Mouse (Mus musculus): Measurements from ENCODE around the gene Ift140. TPM values are rescaled to one million over a fixed set of nuclear protein-coding genes. Genes with fewer than 3 reads are reported as not detected.

Ift140 gene
- polyA plus RNA-seq, 1 experiment from 2014 or later = 12.9 TPM

- Histone ChIP-seq H3K4me1 (ENCODE audit: control insufficient read depth, insufficient read depth, low read length) (no peaks in the 10 kb centered on the region), H3K27me3 (replicated peaks; ENCODE audit: control insufficient read depth, insufficient read depth, low read length) (no peaks in the 10 kb centered on the region), H3K9ac (ENCODE audit: low read depth, low read length) (no peak overlapping the region), H3K9me3 (ENCODE audit: control insufficient read depth, low read length) (no peaks in the 10 kb centered on the region), H3K4me3 (ENCODE audit: low read length) (no peak overlapping the region), H3K4me2 (ENCODE audit: low read depth, low read length) (no peak overlapping the region), H3K36me3 (ENCODE audit: control insufficient read depth, insufficient read depth, low read length) (peaks cover 2% of the 10 kb centered on the region; the same call in 1 of the 2 replicates), H3K27ac (ENCODE audit: low read length) (no peak overlapping the region)
- WGBS = 64% methylated on average over 4 of the region's 4 CpGs
- ATAC-seq = no peak
Observed at GRCm38 (mm10) chr17:25036183-25036582, 20.3 kb downstream of the Ift140 start.

GRCm38 (mm10) chr17:25044879-25045278 lies 29.0 kb downstream of the Ift140 start:
- Histone ChIP-seq H3K4me3 (ENCODE audit: low read length) (no peak overlapping the region), H3K9me3 (ENCODE audit: control insufficient read depth, low read length) (no peaks in the 10 kb centered on the region), H3K4me2 (ENCODE audit: low read depth, low read length) (no peak overlapping the region), H3K27me3 (replicated peaks; ENCODE audit: control insufficient read depth, insufficient read depth, low read length) (no peaks in the 10 kb centered on the region), H3K27ac (ENCODE audit: low read length) (no peak overlapping the region), H3K36me3 (ENCODE audit: control insufficient read depth, insufficient read depth, low read length) (peaks cover 2% of the 10 kb centered on the region), H3K9ac (ENCODE audit: low read depth, low read length) (no peak overlapping the region), H3K4me1 (ENCODE audit: control insufficient read depth, insufficient read depth, low read length) (no peaks in the 10 kb centered on the region)
- WGBS = 67% methylated on average over 7 of the region's 7 CpGs
- no peak for ATAC-seq

GRCm38 (mm10) chr17:25045281-25045680 lies 29.4 kb downstream of the Ift140 start:
- Histone ChIP-seq H3K36me3 (ENCODE audit: control insufficient read depth, insufficient read depth, low read length) (peaks cover 2% of the 10 kb centered on the region), H3K4me1 (ENCODE audit: control insufficient read depth, insufficient read depth, low read length) (no peaks in the 10 kb centered on the region), H3K4me3 (ENCODE audit: low read length) (no peak overlapping the region), H3K9me3 (ENCODE audit: control insufficient read depth, low read length) (no peaks in the 10 kb centered on the region), H3K9ac (ENCODE audit: low read depth, low read length) (no peak overlapping the region), H3K27ac (ENCODE audit: low read length) (no peak overlapping the region), H3K27me3 (replicated peaks; ENCODE audit: control insufficient read depth, insufficient read depth, low read length) (no peaks in the 10 kb centered on the region), H3K4me2 (ENCODE audit: low read depth, low read length) (no peak overlapping the region)
- no peak for ATAC-seq
- WGBS = 88% methylated on average over 4 of the region's 4 CpGs

GRCm38 (mm10) chr17:25047143-25047542 lies 31.3 kb downstream of the Ift140 start:
- H3K9me3 ChIP-seq (ENCODE audit: control insufficient read depth, low read length) = no peaks in the 10 kb centered on the region
- no peak overlapping the region for H3K4me3 ChIP-seq (ENCODE audit: low read length)
- no peaks in the 10 kb centered on the region; the same call in 1 of the 2 replicates for H3K36me3 ChIP-seq (ENCODE audit: control insufficient read depth, insufficient read depth, low read length)
- ATAC-seq = no peak
- no peak overlapping the region for H3K9ac ChIP-seq (ENCODE audit: low read depth, low read length)
- H3K4me2 ChIP-seq (ENCODE audit: low read depth, low read length) = no peak overlapping the region
- 94% methylated on average over 5 of the region's 6 CpGs for WGBS
- H3K27me3 ChIP-seq (replicated peaks; ENCODE audit: control insufficient read depth, insufficient read depth, low read length) = no peaks in the 10 kb centered on the region
- H3K27ac ChIP-seq (ENCODE audit: low read length) = no peak overlapping the region
- H3K4me1 ChIP-seq (ENCODE audit: control insufficient read depth, insufficient read depth, low read length) = no peaks in the 10 kb centered on the region

- H3K27me3 ChIP-seq (replicated peaks; ENCODE audit: control insufficient read depth, insufficient read depth, low read length) = no peaks in the 10 kb centered on the region
- H3K9me3 ChIP-seq (ENCODE audit: control insufficient read depth, low read length) = no peaks in the 10 kb centered on the region
- WGBS = 84% methylated on average over 9 of the region's 9 CpGs
- no peak overlapping the region for H3K4me2 ChIP-seq (ENCODE audit: low read depth, low read length)
- H3K9ac ChIP-seq (ENCODE audit: low read depth, low read length) = no peak overlapping the region
- ATAC-seq = no peak
- H3K27ac ChIP-seq (ENCODE audit: low read length) = no peak overlapping the region
- H3K4me3 ChIP-seq (ENCODE audit: low read length) = no peak overlapping the region
- peaks cover 3% of the 10 kb centered on the region; the same call in 1 of the 2 replicates for H3K36me3 ChIP-seq (ENCODE audit: control insufficient read depth, insufficient read depth, low read length)
- H3K4me1 ChIP-seq (ENCODE audit: control insufficient read depth, insufficient read depth, low read length) = no peaks in the 10 kb centered on the region
Observed at GRCm38 (mm10) chr17:25053274-25053673, 37.4 kb downstream of the Ift140 start.

- Histone ChIP-seq H3K36me3 (ENCODE audit: control insufficient read depth, insufficient read depth, low read length) (peaks cover 3% of the 10 kb centered on the region; the same call in 1 of the 2 replicates), H3K27me3 (replicated peaks; ENCODE audit: control insufficient read depth, insufficient read depth, low read length) (no peaks in the 10 kb centered on the region), H3K4me1 (ENCODE audit: control insufficient read depth, insufficient read depth, low read length) (no peaks in the 10 kb centered on the region), H3K9ac (ENCODE audit: low read depth, low read length) (no peak overlapping the region), H3K4me2 (ENCODE audit: low read depth, low read length) (no peak overlapping the region), H3K4me3 (ENCODE audit: low read length) (no peak overlapping the region), H3K27ac (ENCODE audit: low read length) (no peak overlapping the region), H3K9me3 (ENCODE audit: control insufficient read depth, low read length) (no peaks in the 10 kb centered on the region)
- ATAC-seq = no peak
- WGBS = 86% methylated on average over 6 of the region's 6 CpGs
Observed at GRCm38 (mm10) chr17:25057041-25057440, 41.2 kb downstream of the Ift140 start.

- ATAC-seq = no peak
- Histone ChIP-seq H3K27me3 (replicated peaks; ENCODE audit: control insufficient read depth, insufficient read depth, low read length) (no peaks in the 10 kb centered on the region), H3K4me3 (ENCODE audit: low read length) (no peak overlapping the region), H3K9me3 (ENCODE audit: control insufficient read depth, low read length) (no peaks in the 10 kb centered on the region), H3K9ac (ENCODE audit: low read depth, low read length) (no peak overlapping the region), H3K4me1 (ENCODE audit: control insufficient read depth, insufficient read depth, low read length) (no peaks in the 10 kb centered on the region), H3K4me2 (ENCODE audit: low read depth, low read length) (no peak overlapping the region), H3K36me3 (ENCODE audit: control insufficient read depth, insufficient read depth, low read length) (no peaks in the 10 kb centered on the region), H3K27ac (ENCODE audit: low read length) (no peak overlapping the region)
- 81% methylated on average over 4 of the region's 4 CpGs for WGBS
Observed at GRCm38 (mm10) chr17:25063261-25063660, 47.4 kb downstream of the Ift140 start.

- no peaks in the 10 kb centered on the region for H3K27me3 ChIP-seq (replicated peaks; ENCODE audit: control insufficient read depth, insufficient read depth, low read length)
- 78% methylated on average over 12 of the region's 12 CpGs for WGBS
- no peak overlapping the region for H3K9ac ChIP-seq (ENCODE audit: low read depth, low read length)
- no peak overlapping the region for H3K4me2 ChIP-seq (ENCODE audit: low read depth, low read length)
- no peaks in the 10 kb centered on the region for H3K4me1 ChIP-seq (ENCODE audit: control insufficient read depth, insufficient read depth, low read length)
- no peaks in the 10 kb centered on the region for H3K9me3 ChIP-seq (ENCODE audit: control insufficient read depth, low read length)
- no peaks in the 10 kb centered on the region for H3K36me3 ChIP-seq (ENCODE audit: control insufficient read depth, insufficient read depth, low read length)
- no peak overlapping the region for H3K4me3 ChIP-seq (ENCODE audit: low read length)
- H3K27ac ChIP-seq (ENCODE audit: low read length) = no peak overlapping the region
- 0 out of 2 replicates have a peak, but pooled peaks have one; percentile 40 for ATAC-seq
Observed at GRCm38 (mm10) chr17:25063872-25064271, 48.0 kb downstream of the Ift140 start.

- Histone ChIP-seq H3K27ac (ENCODE audit: low read length) (no peak overlapping the region), H3K9ac (ENCODE audit: low read depth, low read length) (no peak overlapping the region), H3K36me3 (ENCODE audit: control insufficient read depth, insufficient read depth, low read length) (no peaks in the 10 kb centered on the region), H3K4me1 (ENCODE audit: control insufficient read depth, insufficient read depth, low read length) (no peaks in the 10 kb centered on the region), H3K27me3 (replicated peaks; ENCODE audit: control insufficient read depth, insufficient read depth, low read length) (no peaks in the 10 kb centered on the region), H3K9me3 (ENCODE audit: control insufficient read depth, low read length) (no peaks in the 10 kb centered on the region), H3K4me2 (ENCODE audit: low read depth, low read length) (no peak overlapping the region), H3K4me3 (ENCODE audit: low read length) (no peak overlapping the region)
- WGBS = 62% methylated on average over 9 of the region's 9 CpGs
- 0 out of 2 replicates have a peak, but pooled peaks have one; percentile 46 for ATAC-seq
Observed at GRCm38 (mm10) chr17:25064351-25064750, 48.5 kb downstream of the Ift140 start.

GRCm38 (mm10) chr17:25065189-25065588 lies 49.3 kb downstream of the Ift140 start:
- no peak overlapping the region for H3K4me2 ChIP-seq (ENCODE audit: low read depth, low read length)
- no peak overlapping the region for H3K4me3 ChIP-seq (ENCODE audit: low read length)
- no peaks in the 10 kb centered on the region for H3K27me3 ChIP-seq (replicated peaks; ENCODE audit: control insufficient read depth, insufficient read depth, low read length)
- no peak for ATAC-seq
- no peak overlapping the region for H3K9ac ChIP-seq (ENCODE audit: low read depth, low read length)
- H3K4me1 ChIP-seq (ENCODE audit: control insufficient read depth, insufficient read depth, low read length) = no peaks in the 10 kb centered on the region
- H3K9me3 ChIP-seq (ENCODE audit: control insufficient read depth, low read length) = no peaks in the 10 kb centered on the region
- H3K27ac ChIP-seq (ENCODE audit: low read length) = no peak overlapping the region
- 83% methylated on average over 3 of the region's 3 CpGs for WGBS
- H3K36me3 ChIP-seq (ENCODE audit: control insufficient read depth, insufficient read depth, low read length) = no peaks in the 10 kb centered on the region
